Mouse (Mus musculus) ovary, adult 10 weeks (tissue): ENCODE results near the gene Dennd4b. TPM values are rescaled to one million over a fixed set of nuclear protein-coding genes. Genes with fewer than 3 reads are reported as not detected.

ENCODE experiments used
- polyA plus RNA-seq: library from polyadenylated mRNA; stranded (reverse); fragments of 350-450 nt; fragmentation: Illumina TruSeq; extraction: RNeasy Lipid Tissue Mini Kit (QIAGEN cat#74804); gene quantifications from one replicate; pipeline ENCODE4 v1.2.3, GENCODE M21; 2014

Gene Dennd4b
- 1.3 TPM for polyA plus RNA-seq

GRCm38 (mm10) chr3:90265034-90265931 lies at the start of gene Dennd4b:
Dennd4b (plus strand) TSS chr3:90265185.

DNA sequence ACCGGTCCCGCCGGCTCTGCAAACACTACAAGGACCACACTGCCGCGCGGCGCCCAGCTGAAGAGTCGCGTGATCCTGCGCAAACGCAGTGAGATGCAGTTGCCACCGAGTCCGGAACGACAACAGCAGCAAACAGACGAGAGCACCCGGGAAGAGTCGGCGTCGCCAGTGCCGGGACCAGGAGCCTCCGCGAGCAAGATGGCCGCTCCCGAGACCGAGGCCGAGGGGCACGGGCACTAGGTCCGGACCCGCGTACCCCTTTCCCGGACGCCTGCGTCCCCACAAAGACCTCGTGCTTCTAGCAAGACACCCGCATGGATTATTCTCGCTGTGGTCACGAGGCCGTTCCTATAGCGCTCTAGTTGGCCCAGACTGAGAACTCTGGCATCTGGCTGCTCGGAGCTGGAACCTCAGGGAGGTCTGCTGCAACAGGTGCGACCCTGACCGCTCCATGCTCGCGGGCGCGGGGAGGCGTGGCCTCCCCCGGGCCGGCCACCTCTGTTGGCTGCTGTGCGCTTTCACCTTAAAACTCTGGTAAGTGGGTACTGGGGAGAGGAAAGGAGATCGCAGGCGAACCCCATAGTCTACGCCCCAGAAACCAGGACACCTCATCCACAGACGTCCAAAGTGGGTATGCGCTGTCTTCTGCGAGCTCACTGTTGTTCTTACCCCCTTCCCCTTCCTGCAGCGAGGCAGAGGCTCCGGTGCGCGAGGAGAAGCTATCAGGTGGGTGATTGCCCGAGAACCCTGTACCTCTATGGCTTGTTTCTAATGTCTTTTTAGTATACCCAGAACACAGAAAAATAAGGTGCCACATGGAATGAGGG lies 33.3 kb upstream of the Dennd4b start, which contains the start of gene Jtb:
Gene Jtb, plus strand, starts transcription at position 91 of the 827 bp plus-strand sequence.

GRCm38 (mm10) chr3:90242984-90243775 lies 21.8 kb upstream of the Dennd4b start, which contains the start of gene Creb3l4:
Creb3l4 (minus strand) TSS chr3:90243512.

GRCm38 (mm10) chr3:90247960-90248745 lies 16.8 kb upstream of the Dennd4b start, which contains the start of gene Slc39a1:
Slc39a1 (plus strand) TSS chr3:90248172.

DNA sequence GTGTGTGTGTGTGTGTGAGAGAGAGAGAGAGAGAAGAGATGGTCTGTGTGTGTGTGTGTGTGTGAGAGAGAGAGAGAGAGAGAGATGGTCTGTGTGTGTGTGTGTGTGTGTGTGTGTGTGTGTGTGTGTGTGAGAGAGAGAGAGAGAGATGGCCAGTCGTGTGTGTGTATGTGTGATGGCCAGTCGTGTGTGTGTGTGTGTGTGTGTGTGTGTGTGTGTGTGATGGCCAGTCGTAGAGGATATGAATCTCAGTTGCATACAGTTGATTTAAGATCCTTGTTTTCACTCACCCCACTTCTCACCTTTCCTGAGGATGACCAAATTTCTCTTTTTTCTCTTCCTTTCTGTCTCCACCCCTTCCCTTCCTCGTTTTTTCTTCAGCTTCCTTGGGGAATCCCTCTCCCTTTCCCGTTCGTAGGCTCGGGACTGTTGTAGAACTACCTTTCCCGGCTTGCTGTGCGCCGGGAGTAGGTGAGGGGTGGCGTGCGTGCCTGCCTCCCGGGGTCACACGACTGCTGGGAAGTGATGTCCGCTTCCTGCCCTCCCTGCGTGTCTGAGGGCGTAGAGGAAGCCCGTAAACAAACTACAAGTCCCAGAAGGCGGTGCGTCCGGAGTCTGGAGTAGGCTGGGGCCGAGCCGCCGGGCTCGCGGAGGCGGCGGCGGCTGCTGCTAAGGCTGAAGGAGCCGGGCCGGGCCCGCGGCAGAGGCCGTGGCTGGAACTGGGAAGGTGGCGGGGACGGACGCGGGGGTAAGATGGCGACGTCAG lies 11.1 kb upstream of the Dennd4b start, which contains the start of gene Crtc2:
Gene Crtc2, plus strand, starts transcription at position 511 of the 766 bp plus-strand sequence.

GRCm38 (mm10) chr3:90292345-90293275 lies 27.6 kb downstream of the Dennd4b start, which contains the start of gene Gatad2b:
Gatad2b (plus strand) TSS chr3:90293178.

Other genes starting within 250 kb of the Dennd4b start
- gene 4933434E20Rik, start 213.5 kb upstream of the Dennd4b start, polyA plus RNA-seq: 132 TPM
- gene Ubap2l, start 212.6 kb upstream of the Dennd4b start, polyA plus RNA-seq: 137 TPM
- 273 TPM for gene Tpm3, start 192.5 kb upstream of the Dennd4b start, polyA plus RNA-seq
- 0.17 TPM for gene Nup210l, start 161.1 kb upstream of the Dennd4b start, polyA plus RNA-seq
- 2,493 TPM for gene Rps27, start 51.5 kb upstream of the Dennd4b start, polyA plus RNA-seq
- 13.7 TPM for gene Rab13, start 51.5 kb upstream of the Dennd4b start, polyA plus RNA-seq
- gene Jtb, start 33.6 kb upstream of the Dennd4b start, polyA plus RNA-seq: 97.8 TPM
- gene Creb3l4, start 21.7 kb upstream of the Dennd4b start, polyA plus RNA-seq: 4.3 TPM
- gene Slc39a1, start 17.0 kb upstream of the Dennd4b start, polyA plus RNA-seq: 139 TPM
- 6.5 TPM for gene Crtc2, start 11.0 kb upstream of the Dennd4b start, polyA plus RNA-seq
- 103 TPM for gene Gatad2b, start 28.0 kb downstream of the Dennd4b start, polyA plus RNA-seq
- gene Slc27a3, start 124.8 kb downstream of the Dennd4b start, polyA plus RNA-seq: not detected
- gene Ints3, start 168.4 kb downstream of the Dennd4b start, polyA plus RNA-seq: 24.1 TPM
- gene Npr1, start 200.7 kb downstream of the Dennd4b start, polyA plus RNA-seq: 36.4 TPM
- 94.7 TPM for gene Ilf2, start 210.9 kb downstream of the Dennd4b start, polyA plus RNA-seq
- 154 TPM for gene Snapin, start 225.8 kb downstream of the Dennd4b start, polyA plus RNA-seq
- 220 TPM for gene Chtop, start 244.3 kb downstream of the Dennd4b start, polyA plus RNA-seq
- 29.9 TPM for gene S100a1, start 249.2 kb downstream of the Dennd4b start, polyA plus RNA-seq
- gene S100a13, start 249.2 kb downstream of the Dennd4b start, polyA plus RNA-seq: 2.6 TPM